Mouse (Mus musculus) heart, postnatal 25 days (tissue): Measurements from ENCODE around the gene Xlr4b. TPM values are rescaled to one million over a fixed set of nuclear protein-coding genes. Genes with fewer than 3 reads are reported as not detected.
A peak's percentile ranks its signal among the peaks of the same experiment; 100 is the strongest.
"Not testable (repeated sequence)": the region's sequence is repeated elsewhere in the genome, so short reads cannot be mapped to it uniquely, and the experiment has no call there.

Experiments used
- DNase-seq: peaks from one replicate; pipeline ENCODE4 v3.0.0; 2022; ENCODE audit warnings: low spot score
- intact Hi-C: fragments of 180-260 bp; cut with DNase I; formaldehyde crosslinking; loops from one replicate; pipeline ENCODE4 v1.15.1; 2025
- total RNA-seq, 2 experiments: library from RNA; stranded (reverse); gene quantifications; 2 replicates each; pipeline ENCODE4 v1.2.3; 2021

Gene Xlr4b
- under 1 TPM; 0.60 to 0.67 TPM for total RNA-seq

GRCm38 (mm10) chrX:73213819-73214564 lies at the start of gene Xlr4b:
TSS of gene Xlr4b (plus strand) at chrX:73214333.
- DNase-seq, intact Hi-C loops: not testable (repeated sequence)

GRCm38 (mm10) chrX:73176889-73177288 lies 37.2 kb upstream of the Xlr4b start, which contains the start of gene Spin2d:
TSS of gene Spin2d (minus strand) at chrX:73176989.
- DNase-seq, intact Hi-C loops: not testable (repeated sequence)

- intact Hi-C loops, DNase-seq: not testable (repeated sequence)
Measured at GRCm38 (mm10) chrX:73191934-73192333, 22.2 kb upstream of the Xlr4b start, which contains the start of gene Xlr3b. TSS of gene Xlr3b (plus strand) at chrX:73192207.

GRCm38 (mm10) chrX:73225365-73225764 lies 11.2 kb downstream of the Xlr4b start:
- DNase-seq = no peak
- intact Hi-C loops = no loop called here

GRCm38 (mm10) chrX:73227914-73228605 lies 13.9 kb downstream of the Xlr4b start, which contains the start of gene F8a:
TSS of gene F8a (plus strand) at chrX:73228291.
- DNase-seq = peak; percentile 64
- intact Hi-C loops = no loop called here

- DNase-seq = peak; percentile 32
- intact Hi-C loops = no loop called here
Measured at GRCm38 (mm10) chrX:73228606-73229214, 14.6 kb downstream of the Xlr4b start.

GRCm38 (mm10) chrX:73229288-73229687 lies 15.2 kb downstream of the Xlr4b start:
- intact Hi-C loops = no loop called here
- DNase-seq = no peak

- DNase-seq, intact Hi-C loops: not testable (repeated sequence)
Measured at GRCm38 (mm10) chrX:73242821-73243325, 28.7 kb downstream of the Xlr4b start, which contains the start of gene Xlr4c. TSS of gene Xlr4c (minus strand) at chrX:73243130.

GRCm38 (mm10) chrX:73262428-73262827 lies 48.3 kb downstream of the Xlr4b start:
- DNase-seq, intact Hi-C loops: not testable (repeated sequence)

- intact Hi-C loops, DNase-seq: not testable (repeated sequence)
Measured at GRCm38 (mm10) chrX:73265270-73265669, 51.1 kb downstream of the Xlr4b start, which contains the start of gene Xlr3c. TSS of gene Xlr3c (minus strand) at chrX:73265390.

Other genes starting within 250 kb of the Xlr4b start
- 1 to 10 TPM; 1.2 to 1.9 TPM for gene Zfp185, start 227.0 kb upstream of the Xlr4b start, total RNA-seq
- gene Pnma5, start 177.2 kb upstream of the Xlr4b start, total RNA-seq = not detected
- not detected for gene Pnma3, start 149.5 kb upstream of the Xlr4b start, total RNA-seq
- 1 to 10 TPM in 1 of 2 experiments, under 1 TPM in 1; 0.94 to 1.5 TPM for gene Xlr4a, start 131.9 kb upstream of the Xlr4b start, total RNA-seq
- under 1 TPM; 0.44 to 0.67 TPM for gene Xlr3a, start 117.2 kb upstream of the Xlr4b start, total RNA-seq
- gene Gm14685, start 97.3 kb upstream of the Xlr4b start, total RNA-seq = not detected
- gene Xlr5b, start 65.5 kb upstream of the Xlr4b start, total RNA-seq = not detected
- not detected for gene DXBay18, start 64.9 kb upstream of the Xlr4b start, total RNA-seq
- gene Spin2d, start 37.3 kb upstream of the Xlr4b start, total RNA-seq = not detected
- 1 to 10 TPM in 1 of 2 experiments, under 1 TPM in 1; 0.60 to 1.3 TPM for gene Xlr3b, start 22.1 kb upstream of the Xlr4b start, total RNA-seq
- 1 to 10 TPM; 6.9 to 7.5 TPM for gene F8a, start 14.0 kb downstream of the Xlr4b start, total RNA-seq
- gene Xlr4c, start 28.8 kb downstream of the Xlr4b start, total RNA-seq = not detected
- not detected for gene Xlr3c, start 51.1 kb downstream of the Xlr4b start, total RNA-seq
- gene Xlr5a, start 78.6 kb downstream of the Xlr4b start, total RNA-seq = not detected
- not detected for gene Xlr5c, start 78.6 kb downstream of the Xlr4b start, total RNA-seq
- not detected for gene Gm45015, start 122.5 kb downstream of the Xlr4b start, total RNA-seq
- gene Zfp275, start 128.3 kb downstream of the Xlr4b start, total RNA-seq = 1 to 10 TPM; 4.4 to 5.2 TPM
- not detected for gene Gm18336, start 184.4 kb downstream of the Xlr4b start, total RNA-seq
- gene Zfp92, start 196.8 kb downstream of the Xlr4b start, total RNA-seq = not detected
- gene Trex2, start 221.0 kb downstream of the Xlr4b start, total RNA-seq = not detected
- gene Haus7, start 244.7 kb downstream of the Xlr4b start, total RNA-seq = 1 to 10 TPM; 4.8 to 6.2 TPM